Mouse (Mus musculus) testis, adult 2 months (tissue): ENCODE data around the gene Ucp2.

Experiments used
- CTCF ChIP-seq: fragments of 200-500 bp; IDR thresholded peaks from 2 replicates; pipeline ENCODE4 v1.5.1; 2012; ENCODE audit warnings: low read depth, mild to moderate bottlenecking, inconsistent platforms, low read length, moderate library complexity; ENCODE audit not compliant: control insufficient read depth, insufficient read depth, insufficient replicate concordance
- POLR2A ChIP-seq: fragments of 200-500 bp; IDR thresholded peaks from 2 replicates; pipeline ENCODE4 v1.6.1; 2012; ENCODE audit warnings: low read depth, mild to moderate bottlenecking, inconsistent platforms, low read length, moderate library complexity; ENCODE audit not compliant: control insufficient read depth

GRCm38 (mm10) chr7:100466781-100467510, 26.2 kb upstream of the Ucp2 start:
- no peak for TF ChIP-seq CTCF
- TF ChIP-seq POLR2A, result no peak
